Mouse (Mus musculus) heart, adult 2 months (tissue): Measurements from ENCODE around the gene Pknox2. TPM values are rescaled to one million over a fixed set of nuclear protein-coding genes. Genes with fewer than 3 reads are reported as not detected.

Source experiments
- DNase-seq, 2 experiments: peaks; one replicate each; pipeline ENCODE4 v3.0.0; 2021
- H3K27ac ChIP-seq: fragments of 200-600 bp; 2 replicates; pipeline ENCODE4 v1.8.1; 2022
- H3K27me3 ChIP-seq: fragments of 200-500 bp; 2 replicates; pipeline ENCODE4 v1.6.1; 2012; ENCODE audit warnings: mild to moderate bottlenecking, low read length, inconsistent platforms, mixed read lengths; ENCODE audit not compliant: control insufficient read depth, insufficient read depth
- H3K36me3 ChIP-seq: fragments of 200-500 bp; 2 replicates; pipeline ENCODE4 v1.6.1; 2012; ENCODE audit warnings: low read length, inconsistent platforms; ENCODE audit not compliant: control insufficient read depth, insufficient read depth
- H3K4me1 ChIP-seq: fragments of 200-500 bp; 2 replicates; pipeline ENCODE4 v1.6.1; 2011; ENCODE audit warnings: low read length; ENCODE audit not compliant: control insufficient read depth, insufficient read depth
- H3K4me3 ChIP-seq: fragments of 200-600 bp; 2 replicates; pipeline ENCODE4 v1.8.1; 2022
- H3K79me2 ChIP-seq: fragments of 200-500 bp; replicated peaks from 2 replicates; pipeline ENCODE4 v1.6.1; 2012; ENCODE audit warnings: mild to moderate bottlenecking, inconsistent platforms, low read length, moderate library complexity, mixed read lengths; ENCODE audit not compliant: control insufficient read depth, insufficient read depth
- H3K9ac ChIP-seq: fragments of 200-500 bp; 2 replicates; pipeline ENCODE4 v1.6.1; 2012; ENCODE audit warnings: low read depth, mild to moderate bottlenecking, control low read depth, inconsistent platforms, low read length, mixed read lengths
- CTCF ChIP-seq: fragments of 200-600 bp; IDR thresholded peaks from 2 replicates; pipeline ENCODE4 v1.8.1; 2022; ENCODE audit warnings: antibody characterized with exemption, mild to moderate bottlenecking, moderate library complexity
- EP300 ChIP-seq: fragments of 200-500 bp; IDR thresholded peaks from 2 replicates; pipeline ENCODE4 v1.6.1; 2011; ENCODE audit warnings: low read depth, low read length, control low read depth; ENCODE audit not compliant: insufficient read depth
- POLR2A ChIP-seq: fragments of 200-500 bp; IDR thresholded peaks from 2 replicates; pipeline ENCODE4 v1.6.1; 2011; ENCODE audit warnings: mild to moderate bottlenecking, low read depth, low read length, control low read depth; ENCODE audit not compliant: insufficient read depth
- WGBS: fragments of 180-500 bp; shearing (Covaris S2); methylation state at CpG from one replicate; pipeline ENCODE4 v1.1.7; 2018; 5-methylcytosine and 5-hydroxymethylcytosine counted together
- intact Hi-C: fragments of 180-260 bp; cut with DNase I; formaldehyde crosslinking; loops from one replicate; pipeline ENCODE4 v1.15.1; 2025
- polyA plus RNA-seq: library from polyadenylated mRNA; depleted of rRNA; stranded (reverse); fragments of >200 nt; gene quantifications from 2 replicates; pipeline ENCODE4 v1.2.3, GENCODE M21; 2012
- total RNA-seq, 2 experiments: library from RNA; stranded (reverse); gene quantifications; 2 replicates each; pipeline ENCODE4 v1.2.3; 2021

Gene Pknox2
- total and polyA plus RNA-seq, 3 experiments: 7.8 to 9.9 (median 9.0) TPM

GRCm38 (mm10) chr9:37138883-37139282 lies 8.3 kb downstream of the Pknox2 start:
- no peaks in the 10 kb centered on the region for H3K36me3 ChIP-seq
- H3K4me1 ChIP-seq: peaks cover 4% of the 10 kb centered on the region
- H3K27ac ChIP-seq: peak overlapping the region; percentile 61; the same call in 1 of the 2 replicates
- no peaks in the 10 kb centered on the region for H3K79me2 ChIP-seq
- TF ChIP-seq POLR2A (no peak), CTCF (no peak), EP300 (no peak)
- H3K27me3 ChIP-seq: no peaks in the 10 kb centered on the region
- H3K9ac ChIP-seq: no peak overlapping the region
- intact Hi-C loops: no loop called here
- no peak overlapping the region for H3K4me3 ChIP-seq
- no peak for DNase-seq
- 44% methylated on average over 4 of the region's 4 CpGs for WGBS

GRCm38 (mm10) chr9:37136340-37136739 lies 10.9 kb downstream of the Pknox2 start:
- WGBS: 87% methylated on average over 13 of the region's 13 CpGs
- intact Hi-C loops: no loop called here
- H3K4me1 ChIP-seq: peaks cover 4% of the 10 kb centered on the region
- H3K36me3 ChIP-seq: no peaks in the 10 kb centered on the region
- no peaks in the 10 kb centered on the region for H3K27me3 ChIP-seq
- no peaks in the 10 kb centered on the region for H3K79me2 ChIP-seq
- no peak overlapping the region for H3K9ac ChIP-seq
- H3K27ac ChIP-seq: no peak overlapping the region
- DNase-seq: peak in 1 of 2 experiments; percentile 7
- no peak overlapping the region for H3K4me3 ChIP-seq
- TF ChIP-seq CTCF: no peak

- Histone ChIP-seq H3K4me3 (no peak overlapping the region), H3K9ac (no peak overlapping the region), H3K79me2 (no peaks in the 10 kb centered on the region), H3K27me3 (no peaks in the 10 kb centered on the region), H3K4me1 (no peaks in the 10 kb centered on the region; the same call in 1 of the 2 replicates), H3K36me3 (no peaks in the 10 kb centered on the region), H3K27ac (no peak overlapping the region)
- intact Hi-C loops: no loop called here
- no peak for DNase-seq
- TF ChIP-seq EP300: no peak
- TF ChIP-seq CTCF: no peak
- TF ChIP-seq POLR2A: no peak
- 69% methylated on average over 7 of the region's 7 CpGs for WGBS
Measured at GRCm38 (mm10) chr9:37133495-37133894, 13.7 kb downstream of the Pknox2 start.

GRCm38 (mm10) chr9:37129046-37129445 lies 18.2 kb downstream of the Pknox2 start:
- 90% methylated on average over 6 of the region's 6 CpGs for WGBS
- no peaks in the 10 kb centered on the region for H3K36me3 ChIP-seq
- H3K4me3 ChIP-seq: no peak overlapping the region
- H3K27me3 ChIP-seq: no peaks in the 10 kb centered on the region
- H3K9ac ChIP-seq: no peak overlapping the region
- H3K79me2 ChIP-seq: no peaks in the 10 kb centered on the region
- peaks cover 3% of the 10 kb centered on the region for H3K4me1 ChIP-seq
- H3K27ac ChIP-seq: no peak overlapping the region
- intact Hi-C loops: no loop called here
- DNase-seq: no peak
- TF ChIP-seq EP300 (no peak), POLR2A (no peak)

- Histone ChIP-seq H3K79me2 (no peaks in the 10 kb centered on the region), H3K27ac (no peak overlapping the region), H3K9ac (no peak overlapping the region), H3K36me3 (no peaks in the 10 kb centered on the region), H3K27me3 (no peaks in the 10 kb centered on the region), H3K4me3 (no peak overlapping the region), H3K4me1 (peaks cover 5% of the 10 kb centered on the region)
- 65% methylated on average over 2 of the region's 2 CpGs for WGBS
- intact Hi-C loops: no loop called here
- peak; percentile 50 to 51 for DNase-seq
- TF ChIP-seq CTCF (no peak), EP300 (no peak), POLR2A (no peak)
Measured at GRCm38 (mm10) chr9:37126197-37126596, 21.0 kb downstream of the Pknox2 start.

GRCm38 (mm10) chr9:37124696-37125480 lies 22.3 kb downstream of the Pknox2 start:
- intact Hi-C loops: loop anchor here (2.0 kb wide), 1 partner anchor 22 kb away; the partner anchor contains the start of gene Pknox2
- H3K4me3 ChIP-seq: no peak overlapping the region
- TF ChIP-seq CTCF: peak; percentile 71
- TF ChIP-seq EP300: 0 out of 2 replicates have a peak, but pooled peaks have one; percentile 26
- TF ChIP-seq POLR2A: no peak
- H3K27me3 ChIP-seq: no peaks in the 10 kb centered on the region
- H3K4me1 ChIP-seq: peaks cover 7% of the 10 kb centered on the region
- H3K79me2 ChIP-seq: no peaks in the 10 kb centered on the region
- H3K9ac ChIP-seq: no peak overlapping the region
- no peaks in the 10 kb centered on the region for H3K36me3 ChIP-seq
- peak; percentile 26 to 28 for DNase-seq
- H3K27ac ChIP-seq: no peak overlapping the region
- 75% methylated on average over 8 of the region's 8 CpGs for WGBS
